Comparison of ENCODE assay signal across 18 mouse cellular contexts in genomic region chr16:76976787-76977430, GRCm38 (mm10). TPM values are rescaled to one million over a fixed set of nuclear protein-coding genes. Genes with fewer than 3 reads are reported as not detected.
DNase-seq lines count a peak whose midpoint lies in the region; ATAC-seq lines count a peak whose summit lies in the region.
"Had no signal": no experiment of that assay in that cellular context is flagged by ENCODE, and none has a peak within 500 bp of the region (broad histone marks: within the 10 kb centered on the region; RNA-seq: fewer than 3 reads in every experiment).

No protein-coding gene starts in this region.

- DNase-seq in heart, postnatal 10 days: no peak
- DNase-seq in left cerebral cortex, postnatal 36 days (ENCODE audit: low spot score in 2 of 2): no peak
- DNase-seq in thymus, postnatal 10 days (ENCODE audit: low spot score in 2 of 2): no peak
- DNase-seq: adrenal gland, adult 8-10 months; adrenal gland, postnatal 14 days; adrenal gland, postnatal 36 days; cerebellum, adult 11-12 months; cerebellum, adult 2 months; cerebellum, adult 9-10 months; cerebellum, postnatal 10 days; cerebellum, postnatal 25 days; embryo, embryonic 11 days; forebrain, postnatal 0 days had no signal

- peak; percentile 63 for ATAC-seq in common myeloid progenitor, adult 5-6 weeks (replicated peaks; ENCODE audit: low read depth, poor library complexity, severe bottlenecking)
- ATAC-seq in megakaryocyte, adult 5-6 weeks (ENCODE audit: poor library complexity, severe bottlenecking): peak; percentile 73
- ATAC-seq: activated CD4-positive, CD25-positive, alpha-beta regulatory T cell, adult 4 months; forebrain, embryonic 15.5 days; forebrain, postnatal 0 days; Patski had no signal

- intact Hi-C loops in heart, postnatal 10 days (cut with DNase I): no loop called here
- intact Hi-C loops in left cerebral cortex, postnatal 36 days (cut with DNase I): no loop called here

RNA-seq across cellular contexts. Expression of gene Usp25, which starts 36.6 kb away (rescaled TPM):
- total RNA-seq in common myeloid progenitor, adult 5-6 weeks (2017): 83.1 and 97.4 TPM in 2 replicates
- total RNA-seq in megakaryocyte, adult 5-6 weeks (2015): 147 and 155 TPM in 2 replicates
- 160 and 174 TPM in 2 replicates for total RNA-seq in megakaryocyte, adult 5-6 weeks (2017)
- total RNA-seq in heart, postnatal 10 days (2021): 10 to 100 TPM; 80.7 to 84.4 TPM
- total RNA-seq in left cerebral cortex, postnatal 36 days (2021): 10 to 100 TPM; 31.9 TPM
